Mouse (Mus musculus) layer of hippocampus, adult 8-10 months (tissue): ENCODE results near the gene Ccdc130. TPM values are rescaled to one million over a fixed set of nuclear protein-coding genes. Genes with fewer than 3 reads are reported as not detected.

Experiments
- DNase-seq, 2 experiments: peaks; one replicate each; pipeline ENCODE4 v3.0.0; 2022; ENCODE audit warnings: low spot score in 2 of 2
- total RNA-seq, 4 experiments: library from RNA; stranded (reverse); gene quantifications; 2 replicates each; pipeline ENCODE4 v1.2.4; 2022

Ccdc130 gene
- total RNA-seq, 4 experiments from 2014 or later = 22.7 to 30.9 (median 27.0) TPM

DNA sequence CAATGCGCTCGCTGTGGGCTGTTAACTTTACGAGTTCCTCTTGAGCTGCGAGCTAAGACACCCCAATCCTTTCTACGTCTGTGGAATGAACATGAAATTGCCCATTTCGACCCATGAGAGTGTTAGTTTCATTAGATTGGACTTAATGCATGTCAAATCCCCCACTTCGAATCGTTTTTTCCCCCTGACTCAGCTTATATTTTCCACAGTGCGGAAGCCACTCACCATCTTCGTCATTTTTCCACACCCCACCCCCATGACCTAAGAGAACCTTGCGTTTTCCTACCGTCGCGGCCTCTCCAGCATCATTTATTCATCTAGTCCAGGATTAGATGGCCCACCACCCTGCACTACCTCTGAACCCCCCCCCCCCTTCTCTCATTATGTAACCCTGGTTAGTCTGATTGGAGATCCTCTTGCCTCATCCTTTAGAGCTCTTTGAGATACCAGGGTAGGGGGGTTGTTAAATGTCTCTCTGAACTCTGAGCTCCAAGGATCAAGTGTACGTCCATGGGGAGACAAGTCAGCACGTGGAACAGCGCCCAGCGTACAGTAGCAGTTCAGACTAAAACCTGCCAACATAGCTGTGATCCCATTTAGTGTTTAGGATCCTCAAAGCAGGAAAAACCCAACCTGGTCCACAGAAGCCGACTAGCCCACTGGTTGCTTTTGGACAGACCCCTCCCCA is 32.5 kb downstream of the Ccdc130 start:
- no peak for DNase-seq

- DNase-seq = peak; percentile 99 to 100
Observed at GRCm38 (mm10) chr8:84236998-84237473, 33.1 kb downstream of the Ccdc130 start, which contains the start of gene Zswim4. Gene Zswim4, minus strand, starts transcription at chr8:84237055.

DNA sequence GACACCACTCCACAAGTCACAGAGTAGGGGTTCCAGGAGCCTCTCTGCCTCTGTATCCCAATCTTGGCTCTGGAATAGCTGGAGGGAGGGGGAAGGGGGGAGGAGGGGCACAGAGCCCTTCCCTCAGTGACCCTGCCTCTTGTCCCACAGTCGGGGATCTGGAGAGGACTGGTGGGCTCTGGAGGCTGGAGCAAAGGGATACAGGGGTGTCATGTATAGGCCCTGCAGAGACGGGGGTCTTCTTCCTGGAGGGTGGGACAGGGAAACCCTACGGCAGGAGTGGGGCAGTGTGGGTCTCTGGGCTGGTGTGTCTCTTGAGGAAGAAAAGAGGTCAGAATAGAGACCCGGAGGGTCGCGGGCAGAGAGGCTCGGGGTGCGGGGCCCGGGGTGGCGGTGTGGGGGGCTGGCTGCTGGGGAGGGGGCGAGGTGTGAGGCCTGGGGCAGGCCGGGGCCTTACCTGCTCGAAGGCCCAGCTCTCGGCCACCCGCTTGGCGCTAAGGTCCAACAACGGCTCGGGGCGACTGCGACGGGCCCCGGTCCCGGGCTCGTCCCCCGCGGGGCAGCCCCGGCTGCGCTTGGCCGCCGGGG is 33.7 kb downstream of the Ccdc130 start:
- DNase-seq = no peak

DNA sequence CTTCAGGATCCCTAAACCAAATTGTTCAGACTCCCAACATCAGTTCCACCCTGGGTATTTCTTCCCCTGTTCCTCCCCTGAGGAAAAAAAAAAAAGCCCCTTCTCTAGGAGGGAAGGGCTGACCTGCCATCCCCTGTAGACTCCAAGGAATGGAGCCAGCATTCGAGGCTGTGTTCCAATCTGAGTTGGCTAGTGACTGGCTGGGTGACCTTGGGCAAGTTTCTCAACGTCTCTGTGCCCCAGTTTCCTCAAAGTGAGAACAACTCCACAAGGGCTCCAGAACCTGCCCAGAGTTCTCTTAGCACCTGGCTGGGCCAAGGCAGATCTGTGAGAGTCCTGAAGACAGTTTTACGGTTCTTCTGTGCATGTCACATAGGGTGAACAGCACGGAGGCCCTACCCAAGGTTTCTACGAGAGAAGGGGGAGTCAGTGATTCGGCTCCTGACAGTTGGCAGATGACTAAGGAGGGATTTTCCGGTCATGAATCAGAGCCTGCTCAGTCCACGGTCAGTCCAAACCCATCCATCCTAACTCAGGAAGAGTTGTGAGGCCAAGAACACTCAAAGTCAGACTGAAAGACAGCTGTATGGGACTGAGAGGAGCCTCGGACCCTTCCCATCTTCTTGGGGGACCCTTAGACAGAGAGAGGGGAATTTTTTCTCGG is 34.3 kb downstream of the Ccdc130 start:
- DNase-seq = no peak

DNA sequence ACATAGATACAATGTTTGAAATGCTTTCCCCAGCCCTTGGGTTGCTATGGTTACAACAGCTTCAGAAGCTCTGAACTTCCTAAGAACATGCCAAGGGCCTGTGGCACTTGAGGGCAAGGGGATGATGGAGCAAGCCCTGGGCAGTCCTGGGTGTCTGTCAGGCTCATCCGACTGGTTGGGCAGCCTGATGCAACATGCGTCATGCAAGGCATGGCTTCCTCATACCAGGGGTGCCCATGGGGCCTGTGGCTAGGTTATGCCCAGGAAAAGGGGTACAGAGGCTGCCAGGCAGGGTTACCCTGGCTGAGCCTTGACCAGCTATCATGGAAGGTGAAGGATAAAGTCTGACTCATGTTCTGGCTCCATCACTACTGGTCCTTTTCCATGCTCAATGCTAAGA is 37.1 kb downstream of the Ccdc130 start:
- no peak for DNase-seq

DNA sequence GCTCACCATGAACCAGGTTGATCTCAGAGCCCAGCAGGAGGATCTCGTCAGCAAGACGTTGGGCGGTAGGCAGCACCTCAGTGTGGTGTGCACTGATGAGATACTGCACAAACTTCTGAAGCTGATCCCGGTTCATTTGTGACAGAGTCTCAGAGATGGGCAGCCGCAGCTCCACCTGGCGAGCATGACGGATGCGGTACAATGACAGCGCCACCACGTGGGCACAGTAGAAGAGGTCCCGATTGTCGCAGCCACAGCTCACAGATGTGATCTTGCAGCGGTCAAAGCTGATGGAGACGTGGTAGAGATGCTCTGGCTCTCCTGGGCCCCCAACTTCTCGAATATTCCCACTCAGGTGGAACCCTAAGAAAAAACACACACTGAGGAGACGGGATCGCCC is 39.4 kb downstream of the Ccdc130 start:
- DNase-seq = no peak

DNA sequence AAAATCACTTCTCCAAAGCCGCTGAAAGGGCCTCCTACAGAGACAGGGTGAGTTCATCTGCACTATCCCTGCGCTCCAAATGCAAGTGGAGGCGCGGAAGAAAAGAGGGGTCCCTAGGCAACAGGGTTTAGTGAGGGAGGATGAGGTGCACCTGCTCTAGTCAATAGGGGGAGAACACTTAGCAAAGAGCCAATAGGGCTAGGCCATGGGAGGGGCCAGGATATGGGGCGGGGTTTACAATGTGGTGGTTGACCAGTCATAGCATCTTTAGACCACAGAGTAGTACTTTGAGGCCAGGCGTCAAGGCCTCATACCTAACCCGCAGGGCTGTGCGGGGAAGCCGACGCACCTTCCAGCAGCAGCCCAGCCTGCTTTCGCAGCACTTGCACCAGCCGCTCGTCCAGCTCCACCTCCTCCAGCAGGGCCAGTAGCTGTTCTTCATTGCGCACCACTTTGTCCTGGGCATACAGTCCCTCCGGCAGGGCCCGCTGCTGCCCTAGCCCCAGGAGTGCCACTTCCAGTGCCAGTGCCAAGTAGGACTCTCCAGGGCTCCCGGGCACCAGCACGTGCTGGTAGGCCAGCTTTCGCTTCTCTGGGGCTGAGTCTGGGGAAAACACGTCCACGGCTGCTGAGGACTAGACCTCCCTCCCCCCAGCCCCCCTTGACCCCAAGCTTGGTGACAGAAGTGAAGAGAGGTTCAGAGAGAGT is 46.7 kb downstream of the Ccdc130 start:
- no peak for DNase-seq

DNA sequence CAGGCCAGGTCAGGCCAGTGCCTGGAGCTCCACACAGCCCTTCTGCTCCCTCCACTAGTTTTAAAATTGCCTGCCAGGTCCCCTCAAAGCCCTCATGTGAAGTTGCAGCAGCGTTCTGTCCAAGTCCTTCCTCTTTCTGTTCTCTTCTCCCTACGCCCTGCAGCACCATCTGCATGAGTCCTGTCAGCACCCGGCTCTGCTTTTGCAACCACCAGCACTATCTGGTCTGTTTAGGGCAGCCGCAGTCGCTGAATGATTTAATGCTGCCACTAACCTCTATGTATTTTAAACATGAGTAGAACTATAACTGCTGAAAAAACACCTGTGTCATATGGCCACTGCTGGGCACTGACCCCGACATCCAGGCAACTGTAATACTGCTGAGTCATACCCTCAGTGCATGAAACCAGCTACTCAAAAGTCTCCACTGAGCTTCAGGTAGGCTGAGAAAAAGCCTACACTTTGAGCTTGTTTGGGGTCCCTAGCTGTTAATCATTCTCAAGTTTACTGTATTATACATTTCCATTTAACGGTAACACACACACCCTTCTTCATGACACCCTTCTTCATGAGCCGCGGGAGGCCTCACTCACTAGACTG is 47.5 kb downstream of the Ccdc130 start:
- DNase-seq = peak in 1 of 2 experiments; percentile 54

- DNase-seq = no peak
Observed at GRCm38 (mm10) chr8:84220105-84220504, 50.1 kb downstream of the Ccdc130 start.

GRCm38 (mm10) chr8:84218143-84218542 is 52.0 kb downstream of the Ccdc130 start:
- no peak for DNase-seq

DNA sequence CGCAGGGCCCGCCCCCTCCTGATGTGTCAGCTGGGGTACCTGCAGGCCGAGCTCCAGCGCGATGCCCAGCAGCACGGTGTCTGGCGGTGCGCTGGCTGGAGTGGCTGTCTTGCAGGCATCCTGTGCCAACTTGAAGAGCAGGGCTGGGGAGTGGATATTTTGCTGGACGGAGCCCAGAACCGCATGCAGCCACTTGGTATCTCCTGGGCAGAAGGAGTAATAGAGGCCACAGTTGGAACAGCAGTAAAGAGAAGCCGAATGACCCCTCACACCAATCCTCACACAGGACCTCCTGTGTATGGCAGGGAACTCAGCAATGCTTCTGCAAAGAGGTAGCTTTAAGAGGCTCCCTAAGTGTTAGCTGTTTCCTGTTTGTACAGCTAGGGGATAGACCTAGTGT is 53.0 kb downstream of the Ccdc130 start:
- DNase-seq = no peak

DNA sequence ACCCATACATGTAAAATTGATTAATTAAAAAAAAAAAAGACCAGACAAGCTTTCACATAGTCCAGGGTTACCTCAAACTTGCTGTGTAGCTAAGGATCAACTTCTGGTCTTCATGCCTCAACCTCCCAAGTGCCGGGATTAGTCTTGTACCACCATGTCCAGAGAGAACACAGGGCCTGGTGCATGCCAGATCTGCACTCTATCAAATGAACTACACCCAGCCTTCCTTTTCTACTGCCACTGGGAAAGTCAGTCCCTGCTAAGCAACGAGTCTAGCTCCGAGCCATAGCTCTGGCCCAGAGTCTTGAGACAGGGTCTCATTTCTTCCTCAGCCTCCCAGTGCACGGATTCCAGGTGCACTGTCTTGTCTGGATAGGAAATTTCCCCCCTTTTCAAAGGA is 56.9 kb downstream of the Ccdc130 start:
- DNase-seq = no peak

GRCm38 (mm10) chr8:84211881-84212563 is 58.2 kb downstream of the Ccdc130 start:
- no peak for DNase-seq

- DNase-seq = no peak
Observed at GRCm38 (mm10) chr8:84211202-84211601, 59.0 kb downstream of the Ccdc130 start.

GRCm38 (mm10) chr8:84210167-84210791 is 59.9 kb downstream of the Ccdc130 start:
- peak in 1 of 2 experiments; percentile 83 for DNase-seq

GRCm38 (mm10) chr8:84208381-84209380 is 61.5 kb downstream of the Ccdc130 start:
- DNase-seq = no peak

DNA sequence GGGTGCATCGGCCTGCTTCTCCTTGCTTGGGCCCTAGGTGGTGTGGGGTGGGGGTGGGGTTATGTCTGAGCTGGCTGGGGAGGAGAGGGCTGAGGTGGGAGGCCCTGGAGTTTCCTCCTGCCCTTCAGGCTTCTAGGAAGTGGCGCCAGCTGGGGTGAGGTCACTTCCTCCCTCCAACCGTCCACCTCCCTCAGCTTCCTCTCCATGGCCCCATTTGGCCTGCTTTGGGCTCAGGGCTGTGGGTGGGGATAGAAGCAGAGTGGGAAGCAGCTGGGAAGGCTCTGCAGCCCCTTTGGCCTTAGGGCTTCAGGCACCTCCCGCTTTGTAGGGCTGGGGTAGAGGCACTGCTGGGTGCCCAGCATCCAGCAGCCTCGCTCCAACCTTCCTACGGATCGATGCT is 62.4 kb downstream of the Ccdc130 start:
- no peak for DNase-seq
